Mouse (Mus musculus) lung, adult 18-20 months (tissue): ENCODE measurements around the gene Chrm3.

ENCODE experiments used
- DNase-seq, 2 experiments: peaks; one replicate each; pipeline ENCODE4 v3.0.0; 2022; ENCODE audit warnings: mixed read lengths in 2 of 2

The Chrm3 gene

GRCm38 (mm10) chr13:9977699-9978098 is 382.9 kb downstream of the Chrm3 start:
- no peak for DNase-seq

GRCm38 (mm10) chr13:9973742-9974321 is 386.8 kb downstream of the Chrm3 start:
- no peak for DNase-seq

GRCm38 (mm10) chr13:9971845-9972244 is 388.8 kb downstream of the Chrm3 start:
- no peak for DNase-seq

GRCm38 (mm10) chr13:9952619-9953018 is 408.0 kb downstream of the Chrm3 start:
- DNase-seq, result no peak

GRCm38 (mm10) chr13:9951376-9951775 is 409.3 kb downstream of the Chrm3 start:
- no peak for DNase-seq

- DNase-seq, result no peak
Observed at GRCm38 (mm10) chr13:9949091-9949490, 411.6 kb downstream of the Chrm3 start.

- peak; percentile 71 to 79 for DNase-seq
Observed at GRCm38 (mm10) chr13:9940186-9940585, 420.5 kb downstream of the Chrm3 start.

- peak; percentile 29 to 66 for DNase-seq
Observed at GRCm38 (mm10) chr13:9938798-9939485, 421.7 kb downstream of the Chrm3 start.

GRCm38 (mm10) chr13:9932714-9933113 is 427.9 kb downstream of the Chrm3 start:
- DNase-seq, result no peak

GRCm38 (mm10) chr13:9930606-9931005 is 430.0 kb downstream of the Chrm3 start:
- no peak for DNase-seq

GRCm38 (mm10) chr13:9929978-9930377 is 430.7 kb downstream of the Chrm3 start:
- DNase-seq, result peak; percentile 57 to 70

- no peak for DNase-seq
Observed at GRCm38 (mm10) chr13:9921150-9921549, 439.5 kb downstream of the Chrm3 start.

- no peak for DNase-seq
Observed at GRCm38 (mm10) chr13:9912697-9913096, 447.9 kb downstream of the Chrm3 start.

GRCm38 (mm10) chr13:9908707-9909106 is 451.9 kb downstream of the Chrm3 start:
- no peak for DNase-seq

- peak in 1 of 2 experiments; percentile 15 for DNase-seq
Observed at GRCm38 (mm10) chr13:9907202-9907601, 453.4 kb downstream of the Chrm3 start.

GRCm38 (mm10) chr13:9904455-9904854 is 456.2 kb downstream of the Chrm3 start:
- no peak for DNase-seq

- DNase-seq, result no peak
Observed at GRCm38 (mm10) chr13:9900653-9901385, 459.8 kb downstream of the Chrm3 start.

- DNase-seq, result no peak
Observed at GRCm38 (mm10) chr13:9898664-9899369, 461.8 kb downstream of the Chrm3 start.

- DNase-seq, result no peak
Observed at GRCm38 (mm10) chr13:9897231-9897630, 463.4 kb downstream of the Chrm3 start.

GRCm38 (mm10) chr13:9895045-9895625 is 465.5 kb downstream of the Chrm3 start:
- no peak for DNase-seq

- no peak for DNase-seq
Observed at GRCm38 (mm10) chr13:9891088-9891487, 469.6 kb downstream of the Chrm3 start.

GRCm38 (mm10) chr13:9890460-9890859 is 470.2 kb downstream of the Chrm3 start:
- peak in 1 of 2 experiments; percentile 3 for DNase-seq

- peak in 1 of 2 experiments; percentile 27 for DNase-seq
Observed at GRCm38 (mm10) chr13:9889954-9890353, 470.7 kb downstream of the Chrm3 start.
